Mouse (Mus musculus): ENCODE results near the gene F11r. TPM values are rescaled to one million over a fixed set of nuclear protein-coding genes. Genes with fewer than 3 reads are reported as not detected.
"Not testable (repeated sequence)": the region's sequence is repeated elsewhere in the genome, so short reads cannot be mapped to it uniquely, and the experiment has no call there.

Gene F11r
- total RNA-seq, 2 experiments from 2014 or later = 15.0 to 16.4 TPM

GRCm38 (mm10) chr1:171469678-171470077 lies 32.3 kb downstream of the F11r start:
- DNase-seq (ENCODE audit: low spot score in 2 of 2) = no peak

DNA sequence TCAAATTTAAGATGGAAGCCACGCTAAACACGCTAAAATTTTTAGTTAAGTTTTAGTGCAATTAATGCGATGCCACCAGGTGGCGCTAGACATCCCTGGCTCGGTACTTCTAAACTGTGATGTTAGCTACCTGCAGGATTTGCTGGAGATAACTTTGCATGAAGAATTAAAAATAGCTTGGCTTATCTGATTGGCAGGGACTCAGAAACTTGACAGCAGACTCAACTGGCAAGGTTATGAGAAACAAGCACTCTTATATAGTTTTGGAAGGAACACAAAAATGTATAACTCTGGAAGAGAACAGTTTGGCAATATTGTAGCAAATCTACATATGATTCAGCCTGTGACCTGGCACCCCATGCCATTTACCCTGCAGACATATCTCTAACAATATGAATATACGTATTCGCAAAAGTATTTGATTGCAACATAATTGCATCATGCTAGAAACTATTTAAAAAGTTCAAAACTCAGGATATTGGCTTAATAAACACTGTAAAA lies 33.1 kb downstream of the F11r start:
- DNase-seq (ENCODE audit: low spot score in 2 of 2) = peak in 1 of 2 experiments; percentile 49

- no peak for DNase-seq (ENCODE audit: low spot score in 2 of 2)
These were observed 33.6 kb downstream of the F11r start for GRCm38 (mm10) chr1:171470896-171471295.

DNA sequence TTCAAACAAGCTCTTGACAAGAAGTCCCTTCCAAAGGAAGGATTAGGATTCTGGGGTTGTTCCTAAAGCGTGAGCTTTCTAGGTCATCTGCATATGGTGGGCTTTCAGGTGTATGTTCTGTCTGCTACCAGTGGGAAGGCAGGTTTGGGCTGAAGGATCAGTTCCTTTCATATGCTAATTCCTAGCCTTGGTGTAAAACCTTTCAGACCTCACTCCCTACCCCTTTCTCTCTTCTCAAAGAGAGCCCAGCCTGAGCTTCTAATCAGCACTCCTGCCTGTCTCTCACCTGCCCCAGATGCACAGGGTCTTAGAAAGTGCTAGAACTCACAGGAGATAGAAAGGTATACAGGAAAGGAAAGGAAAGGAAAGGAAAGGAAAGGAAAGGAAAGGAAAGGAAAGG lies 34.1 kb downstream of the F11r start:
- no peak for DNase-seq (ENCODE audit: low spot score in 2 of 2)

DNA sequence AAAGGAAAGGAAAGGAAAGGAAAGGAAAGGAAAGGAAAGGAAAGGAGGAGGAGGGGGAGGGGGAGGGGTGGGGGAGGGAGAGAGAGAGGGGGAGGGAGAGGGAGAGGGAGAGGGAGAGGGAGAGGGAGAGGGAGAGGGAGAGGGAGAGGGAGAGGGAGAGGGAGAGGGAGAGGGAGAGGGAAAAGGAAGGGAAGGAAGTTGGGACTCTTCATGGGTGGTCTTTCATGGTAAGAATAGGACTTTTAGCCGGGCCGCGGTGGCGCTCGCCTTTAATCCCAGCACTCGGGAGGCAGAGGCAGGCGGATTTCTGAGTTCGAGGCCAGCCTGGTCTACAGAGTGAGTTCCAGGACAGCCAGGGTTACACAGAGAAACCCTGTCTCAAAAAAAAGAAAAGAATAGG lies 34.6 kb downstream of the F11r start:
- not testable (repeated sequence) for DNase-seq (ENCODE audit: low spot score in 2 of 2)

GRCm38 (mm10) chr1:171473506-171473905 lies 36.2 kb downstream of the F11r start:
- no peak for DNase-seq (ENCODE audit: low spot score in 2 of 2)

- DNase-seq (ENCODE audit: low spot score in 2 of 2) = no peak
These were observed 36.7 kb downstream of the F11r start for GRCm38 (mm10) chr1:171473920-171474640.

DNA sequence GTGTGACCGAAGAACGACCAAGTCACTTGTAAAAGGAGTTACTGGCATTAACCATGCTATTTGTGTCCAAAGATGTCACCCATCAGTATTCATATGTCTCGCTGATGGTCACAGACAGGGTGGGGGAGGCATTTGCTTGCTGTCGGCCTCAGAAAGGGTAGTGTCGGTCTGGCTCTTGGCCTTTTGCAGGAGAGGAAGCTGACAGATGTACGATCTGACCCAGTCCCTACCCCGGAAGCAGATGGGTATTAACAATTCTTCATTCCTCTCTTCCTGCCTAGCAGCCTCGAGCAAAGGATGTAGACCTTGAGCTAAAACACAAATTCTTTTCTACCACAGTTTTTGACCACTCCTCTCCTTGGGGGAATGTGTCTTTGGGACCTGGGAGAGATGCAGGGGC lies 39.8 kb downstream of the F11r start:
- DNase-seq (ENCODE audit: low spot score in 2 of 2) = no peak

DNA sequence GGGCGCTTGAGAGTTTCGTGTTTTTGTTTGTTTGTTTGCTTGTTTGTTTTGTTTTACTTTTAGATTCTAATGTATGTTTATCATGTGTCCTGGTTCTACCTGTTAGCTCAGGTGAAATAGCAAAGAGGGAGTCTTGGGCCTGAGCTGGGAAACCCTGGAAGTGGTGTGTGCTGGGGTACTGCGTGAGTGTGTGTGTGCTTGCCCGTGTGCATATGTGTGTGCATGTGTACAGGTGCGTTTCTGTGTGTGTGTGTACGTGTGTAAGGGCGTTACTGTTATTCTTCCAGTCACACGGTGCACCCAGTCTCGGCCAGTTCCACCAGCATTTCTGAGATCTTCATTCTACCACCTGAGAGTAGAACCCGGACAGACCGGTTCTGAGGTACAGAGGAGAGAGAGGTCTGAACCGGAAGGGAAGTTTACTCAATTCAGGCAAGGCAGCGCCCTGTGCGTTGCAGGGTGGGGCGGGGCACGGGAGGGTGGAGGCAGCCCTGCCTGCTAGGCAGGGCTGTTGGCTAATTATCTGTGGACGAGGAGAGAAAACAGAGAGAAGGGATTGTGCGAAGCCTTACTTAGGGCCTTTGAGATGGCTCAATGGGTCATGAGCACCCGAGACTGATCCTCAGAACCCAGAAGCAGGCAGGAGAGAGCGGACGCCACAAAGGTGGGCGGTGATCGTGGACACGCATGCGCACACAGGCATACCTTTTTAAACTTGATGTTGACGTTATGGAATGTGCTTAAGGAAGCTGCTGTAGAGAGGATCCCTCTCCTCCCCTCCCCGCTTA lies 40.6 kb downstream of the F11r start:
- DNase-seq (ENCODE audit: low spot score in 2 of 2) = no peak

DNA sequence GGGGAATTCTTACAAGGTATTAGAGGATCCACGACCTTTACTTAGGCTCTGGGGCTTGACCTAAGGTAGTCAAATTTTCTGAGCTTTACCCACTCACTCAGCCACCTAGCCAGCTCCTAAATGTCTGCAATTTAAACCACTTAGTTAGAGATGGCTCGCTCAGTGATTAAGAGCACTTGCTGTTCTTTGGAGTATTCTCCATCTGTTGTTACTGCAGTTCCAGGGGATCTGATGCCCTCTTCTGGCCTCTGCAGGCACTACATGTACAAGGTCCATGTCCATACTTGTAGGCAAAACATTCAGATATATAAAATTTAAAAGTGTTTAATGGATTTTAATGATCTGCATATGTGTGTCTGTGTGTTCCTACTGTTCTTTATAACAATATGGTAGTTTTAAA lies 41.6 kb downstream of the F11r start:
- peak in 1 of 2 experiments; percentile 52 for DNase-seq (ENCODE audit: low spot score in 2 of 2)

GRCm38 (mm10) chr1:171494241-171494640 lies 56.9 kb downstream of the F11r start:
- DNase-seq (ENCODE audit: low spot score in 2 of 2) = no peak

- no peak for DNase-seq (ENCODE audit: low spot score in 2 of 2)
These were observed 58.0 kb downstream of the F11r start for GRCm38 (mm10) chr1:171495371-171495770.

DNA sequence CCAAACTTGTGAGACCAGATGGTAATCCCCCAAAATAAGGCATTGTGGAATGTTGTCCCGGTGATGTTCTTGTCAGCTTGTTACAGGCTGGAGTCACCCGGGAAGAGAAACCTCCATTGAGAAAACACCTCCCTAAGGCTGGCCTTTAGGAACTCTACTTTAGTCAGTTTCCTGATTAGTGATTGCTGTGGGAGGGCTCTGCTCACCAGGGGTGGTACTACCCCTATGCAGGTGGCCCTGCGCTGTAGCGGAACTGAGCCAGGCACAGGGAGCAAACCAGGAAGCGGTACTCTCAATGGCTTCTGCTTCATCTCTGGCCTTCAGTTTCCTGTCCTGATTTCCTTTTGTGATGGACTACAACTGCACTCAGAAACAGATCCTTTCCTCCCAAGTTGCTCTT lies 62.5 kb downstream of the F11r start:
- DNase-seq (ENCODE audit: low spot score in 2 of 2) = no peak

DNA sequence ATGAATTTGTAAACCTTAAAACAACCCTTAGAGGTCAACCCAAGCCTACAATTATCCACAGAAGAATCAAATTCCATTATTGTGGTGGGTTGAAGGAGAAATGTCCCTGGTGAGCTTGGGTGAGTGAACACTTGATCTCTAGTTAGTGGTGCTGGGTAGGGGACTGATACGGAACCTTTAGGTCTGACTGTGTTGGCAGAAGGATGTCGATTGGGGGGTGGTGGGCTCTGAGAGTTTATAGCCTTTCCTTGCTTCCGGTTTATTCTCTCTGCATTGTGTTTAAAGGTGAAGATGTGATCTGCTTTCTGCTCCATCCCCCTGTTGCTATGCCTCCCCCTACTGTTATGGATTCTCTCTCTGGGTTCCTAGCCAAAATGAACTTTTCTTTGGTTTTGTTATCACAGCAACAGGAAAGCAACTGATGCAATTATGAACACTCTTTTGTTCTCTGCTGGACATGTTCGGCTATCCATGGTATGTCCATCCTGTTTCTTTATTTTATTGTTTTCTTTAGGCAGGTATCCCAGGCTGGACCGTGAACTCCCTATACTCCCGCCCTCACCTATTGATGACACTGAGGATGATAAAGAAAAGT lies 63.8 kb downstream of the F11r start:
- no peak for DNase-seq (ENCODE audit: low spot score in 2 of 2)

DNA sequence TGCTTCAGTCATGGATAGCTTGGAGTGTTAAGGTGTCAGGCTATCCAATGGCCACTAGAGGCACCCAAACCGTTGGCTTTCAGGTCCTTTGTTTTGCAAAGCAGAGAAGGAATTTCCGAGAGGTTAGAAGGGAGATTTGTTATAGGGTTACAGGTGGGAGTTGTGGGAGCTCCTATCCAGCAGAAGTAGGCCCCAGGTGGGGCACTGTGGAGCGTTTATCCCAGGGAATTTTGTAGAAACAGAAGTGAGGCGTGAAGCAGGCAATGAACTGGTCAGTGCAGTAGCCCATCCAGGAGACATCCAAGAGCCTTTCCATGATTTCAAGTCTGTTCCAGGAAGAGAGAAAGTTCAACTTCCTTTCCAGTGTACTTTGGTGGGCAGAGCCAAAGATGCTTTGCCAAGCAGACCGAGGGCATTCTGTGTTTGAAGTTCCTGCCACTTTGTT lies 64.3 kb downstream of the F11r start:
- no peak for DNase-seq (ENCODE audit: low spot score in 2 of 2)

- DNase-seq (ENCODE audit: low spot score in 2 of 2) = peak in 1 of 2 experiments; percentile 62
These were observed 65.3 kb downstream of the F11r start for GRCm38 (mm10) chr1:171502388-171503249.

- peak; percentile 89 to 94 for DNase-seq (ENCODE audit: low spot score in 2 of 2)
These were observed 65.9 kb downstream of the F11r start, which contains the start of gene Alyref2 for GRCm38 (mm10) chr1:171503250-171503591. Alyref2 (plus strand) TSS chr1:171503478.

GRCm38 (mm10) chr1:171503592-171504291 lies 66.4 kb downstream of the F11r start:
- DNase-seq (ENCODE audit: low spot score in 2 of 2) = peak in 1 of 2 experiments; percentile 65

GRCm38 (mm10) chr1:171504586-171504985 lies 67.3 kb downstream of the F11r start:
- no peak for DNase-seq (ENCODE audit: low spot score in 2 of 2)

DNA sequence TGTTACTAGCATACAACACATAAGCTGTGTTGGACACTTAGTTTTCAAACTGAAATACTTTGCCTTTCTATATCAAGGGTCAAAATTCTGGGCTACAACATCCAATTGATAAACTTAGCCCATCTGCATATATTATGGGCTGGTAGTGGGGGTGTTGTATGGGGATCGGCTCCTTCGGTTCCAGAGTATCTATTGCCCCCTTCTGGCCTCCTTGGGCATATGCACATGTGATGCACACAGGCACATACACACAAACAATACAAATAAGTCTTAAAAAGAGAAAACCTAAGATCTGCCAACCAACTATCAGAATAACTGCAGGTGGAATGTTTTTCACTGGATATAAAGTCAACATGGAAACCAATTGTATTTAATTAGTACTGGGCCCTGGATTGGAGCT lies 75.9 kb downstream of the F11r start:
- no peak for DNase-seq (ENCODE audit: low spot score in 2 of 2)
